Mouse (Mus musculus) erythroblast, embryonic 14.5 days (primary cell): Measurements from ENCODE around the gene Gpr19. TPM values are rescaled to one million over a fixed set of nuclear protein-coding genes. Genes with fewer than 3 reads are reported as not detected.

Experiments
- H3K27me3 ChIP-seq: 2 replicates; pipeline ENCODE4 v1.6.1; 2012; ENCODE audit warnings: inconsistent platforms; ENCODE audit not compliant: control insufficient read depth
- H3K36me3 ChIP-seq: 2 replicates; pipeline ENCODE4 v1.6.1; 2012; ENCODE audit warnings: mild to moderate bottlenecking, inconsistent platforms; ENCODE audit not compliant: control insufficient read depth
- H3K4me1 ChIP-seq: 2 replicates; pipeline ENCODE4 v1.6.1; 2012; ENCODE audit warnings: inconsistent platforms; ENCODE audit not compliant: control insufficient read depth
- H3K4me3 ChIP-seq: replicated peaks from 2 replicates; pipeline ENCODE3; 2012; ENCODE audit warnings: moderate library complexity, mild to moderate bottlenecking, inconsistent platforms
- H3K9me3 ChIP-seq: 2 replicates; pipeline ENCODE4 v1.6.1; 2012; ENCODE audit warnings: low read length, inconsistent platforms, mixed read lengths; ENCODE audit not compliant: control insufficient read depth
- GATA1 ChIP-seq: IDR thresholded peaks from 2 replicates; pipeline ENCODE4 v1.6.1; 2012; ENCODE audit warnings: low read length, inconsistent platforms, mixed read lengths
- TAL1 ChIP-seq: IDR thresholded peaks from 3 replicates; pipeline ENCODE4 v1.6.1; 2012; ENCODE audit warnings: low read length, inconsistent platforms, mixed read lengths
- polyA plus RNA-seq: library from polyadenylated mRNA; stranded (reverse); fragments of >175 nt; gene quantifications from 2 replicates; pipeline ENCODE4 v1.2.3, GENCODE M21; 2012

Gpr19 gene
- polyA plus RNA-seq, 1 experiment: 0.36 TPM

GRCm38 (mm10) chr6:134848197-134848890 is 50.0 kb downstream of the Gpr19 start:
- H3K4me3 ChIP-seq: no peak overlapping the region
- peaks cover 6% of the 10 kb centered on the region for H3K4me1 ChIP-seq
- TF ChIP-seq TAL1 (no peak), GATA1 (no peak)
- no peaks in the 10 kb centered on the region for H3K27me3 ChIP-seq
- peaks cover 3% of the 10 kb centered on the region for H3K36me3 ChIP-seq
- H3K9me3 ChIP-seq: no peaks in the 10 kb centered on the region

DNA sequence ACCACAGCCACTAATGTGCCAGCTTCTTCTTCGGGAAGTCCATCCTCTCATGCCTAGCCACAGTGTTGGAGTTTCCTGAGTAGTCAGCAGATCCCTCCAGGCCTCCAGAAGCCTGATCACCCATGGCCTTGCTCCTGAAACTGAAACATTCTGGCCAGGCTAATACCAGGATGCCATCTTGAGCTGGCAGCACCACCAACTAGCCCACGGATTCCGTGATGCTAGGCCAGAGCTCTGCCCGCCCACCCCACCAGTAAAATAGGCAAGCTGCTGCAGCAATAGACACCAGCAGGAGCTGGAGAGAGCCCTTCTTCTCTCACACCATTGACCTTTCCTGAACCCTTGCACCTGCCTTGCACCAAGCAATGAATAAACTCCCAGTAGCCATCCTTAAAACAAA is 50.8 kb downstream of the Gpr19 start:
- TF ChIP-seq GATA1 (no peak), TAL1 (no peak)
- Histone ChIP-seq H3K4me1 (peaks cover 6% of the 10 kb centered on the region), H3K9me3 (no peaks in the 10 kb centered on the region), H3K4me3 (no peak overlapping the region), H3K27me3 (no peaks in the 10 kb centered on the region), H3K36me3 (peaks cover 3% of the 10 kb centered on the region)

GRCm38 (mm10) chr6:134846308-134846707 is 52.1 kb downstream of the Gpr19 start:
- no peaks in the 10 kb centered on the region for H3K27me3 ChIP-seq
- peaks cover 3% of the 10 kb centered on the region for H3K36me3 ChIP-seq
- H3K4me3 ChIP-seq: no peak overlapping the region
- H3K4me1 ChIP-seq: peaks cover 6% of the 10 kb centered on the region
- TF ChIP-seq GATA1 (no peak), TAL1 (no peak)
- H3K9me3 ChIP-seq: no peaks in the 10 kb centered on the region

DNA sequence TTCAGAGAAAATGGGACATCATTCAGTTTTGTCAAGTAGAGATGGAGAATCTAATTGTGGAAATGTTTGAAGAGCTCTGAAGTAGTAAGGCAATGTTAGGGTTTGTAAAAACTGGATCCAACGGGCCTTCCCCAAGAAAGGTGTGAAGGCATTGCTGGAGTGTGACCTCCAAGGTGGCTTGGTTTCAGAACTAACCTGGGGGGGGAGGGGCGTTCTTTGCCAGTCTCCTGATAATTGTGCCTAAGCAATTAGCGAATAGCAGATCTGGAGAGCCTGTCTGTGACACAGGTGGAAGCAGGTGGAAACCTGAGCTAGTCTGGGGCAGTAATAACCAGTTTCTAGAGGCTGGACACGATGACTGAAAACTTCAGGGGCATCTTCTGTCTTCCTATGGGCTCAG is 52.7 kb downstream of the Gpr19 start:
- TF ChIP-seq TAL1 (no peak), GATA1 (no peak)

GRCm38 (mm10) chr6:134840346-134840745 is 58.0 kb downstream of the Gpr19 start:
- TF ChIP-seq GATA1 (no peak), TAL1 (no peak)

More for the DNA sequence above, 52.7 kb downstream of the Gpr19 start:
- Histone ChIP-seq H3K36me3 (peaks cover 3% of the 10 kb centered on the region), H3K9me3 (no peaks in the 10 kb centered on the region), H3K4me1 (peaks cover 6% of the 10 kb centered on the region), H3K4me3 (no peak overlapping the region), H3K27me3 (no peaks in the 10 kb centered on the region)

GRCm38 (mm10) chr6:134838111-134838510 is 60.3 kb downstream of the Gpr19 start:
- Histone ChIP-seq H3K4me3 (no peak overlapping the region), H3K4me1 (no peaks in the 10 kb centered on the region), H3K9me3 (no peaks in the 10 kb centered on the region), H3K36me3 (no peaks in the 10 kb centered on the region; the same call in 1 of the 2 replicates), H3K27me3 (no peaks in the 10 kb centered on the region)
- TF ChIP-seq GATA1: no peak
- no peak for TF ChIP-seq TAL1

More at GRCm38 (mm10) chr6:134840346-134840745, 58.0 kb downstream of the Gpr19 start:
- H3K9me3 ChIP-seq: no peaks in the 10 kb centered on the region
- H3K36me3 ChIP-seq: no peaks in the 10 kb centered on the region; the same call in 1 of the 2 replicates
- no peak overlapping the region for H3K4me3 ChIP-seq
- no peaks in the 10 kb centered on the region for H3K27me3 ChIP-seq
- no peaks in the 10 kb centered on the region for H3K4me1 ChIP-seq

DNA sequence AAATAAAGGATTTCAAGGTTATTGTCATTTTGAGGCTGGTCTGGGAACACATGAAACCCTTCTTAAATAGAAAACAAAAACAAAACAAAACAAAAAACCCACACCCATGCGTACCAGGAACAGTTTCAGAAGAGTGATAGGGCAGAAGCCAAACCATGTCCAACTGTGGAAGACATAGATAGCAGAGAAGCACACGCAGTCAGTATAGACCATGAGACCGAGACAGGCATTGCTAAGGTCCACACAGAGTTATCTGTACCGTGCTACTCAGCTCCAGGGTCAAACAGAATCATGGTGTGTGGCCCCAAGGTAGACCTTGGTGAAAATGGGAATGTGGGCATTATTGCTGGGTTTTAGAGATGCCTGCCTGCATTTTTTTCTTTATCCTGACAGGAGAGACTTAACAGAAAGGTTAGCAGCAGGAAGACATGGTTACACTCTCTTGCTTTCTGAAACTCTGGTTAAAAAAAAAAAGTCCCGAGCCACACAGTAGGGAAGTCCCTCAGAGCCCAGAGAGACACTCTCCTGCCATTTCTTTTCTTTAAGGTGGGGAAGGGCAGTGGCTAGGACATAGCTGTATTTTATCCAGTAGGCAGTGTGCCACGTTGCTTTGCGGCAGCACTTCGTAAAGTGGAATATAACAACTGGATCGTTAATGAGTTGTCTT is 63.7 kb downstream of the Gpr19 start:
- H3K36me3 ChIP-seq: no peaks in the 10 kb centered on the region; the same call in 1 of the 2 replicates
- H3K4me3 ChIP-seq: no peak overlapping the region
- TF ChIP-seq GATA1: no peak
- TF ChIP-seq TAL1: no peak

DNA sequence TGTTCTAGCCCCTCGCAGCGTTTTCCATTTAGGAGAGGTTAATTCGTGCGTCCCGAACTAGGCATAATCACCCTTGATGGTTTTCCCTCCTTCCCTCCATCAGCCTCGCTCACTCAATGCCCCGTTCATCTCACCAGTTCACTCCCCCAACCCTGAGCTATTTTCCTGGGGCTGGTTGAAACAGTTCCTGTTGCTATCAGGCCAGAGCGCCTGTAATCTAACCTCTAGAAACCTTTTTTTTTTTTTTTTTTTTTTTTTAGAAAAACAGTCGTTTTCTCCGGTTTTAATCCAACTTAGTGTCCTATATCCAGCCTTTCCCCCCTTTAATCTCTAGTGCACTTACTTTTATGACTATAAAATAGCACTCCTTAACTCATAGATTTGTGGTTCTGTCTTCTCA is 67.6 kb downstream of the Gpr19 start:
- Histone ChIP-seq H3K4me3 (peak overlapping the region; percentile 91), H3K36me3 (no peaks in the 10 kb centered on the region), H3K4me1 (peaks cover 25% of the 10 kb centered on the region), H3K9me3 (no peaks in the 10 kb centered on the region), H3K27me3 (no peaks in the 10 kb centered on the region)
- TF ChIP-seq GATA1 (no peak), TAL1 (no peak)

More for the DNA sequence above, 63.7 kb downstream of the Gpr19 start:
- H3K9me3 ChIP-seq: no peaks in the 10 kb centered on the region
- H3K4me1 ChIP-seq: peaks cover 14% of the 10 kb centered on the region
- H3K27me3 ChIP-seq: no peaks in the 10 kb centered on the region
